In genomic region chr19:3389089-3389488, GRCm38 (mm10) we compare ENCODE assay signal across 8 mouse cellular contexts. TPM values are rescaled to one million over a fixed set of nuclear protein-coding genes. Genes with fewer than 3 reads are reported as not detected.
DNase-seq lines count a peak whose midpoint lies in the region; ATAC-seq lines count a peak whose summit lies in the region.

No protein-coding gene starts in this region.

- 0% methylated on average over 39 of the region's 43 CpGs for WGBS in hindbrain, embryonic 15.5 days

- peak; percentile 90 for ATAC-seq in hindbrain, embryonic 15.5 days (ENCODE audit: low FRiP score, low read depth)

- no peaks in the 10 kb centered on the region for H3K36me3 ChIP-seq in hindbrain, embryonic 15.5 days

- H3K27ac ChIP-seq in hindbrain, embryonic 15.5 days (replicated peaks): peak overlapping the region; percentile 60

- H3K9ac ChIP-seq in hindbrain, embryonic 15.5 days: peak overlapping the region; percentile 46

- peak overlapping the region; percentile 53 for H3K4me3 ChIP-seq in hindbrain, embryonic 15.5 days

- peak; percentile 83 for DNase-seq in R1 (ENCODE audit: low read depth, low spot score)
- peak; percentile 57 to 72 for DNase-seq in cerebellum, postnatal 36 days
- DNase-seq in frontal cortex, postnatal 36 days (ENCODE audit: low spot score in 2 of 2): peak; percentile 84 to 88
- peak; percentile 83 to 85 for DNase-seq in left cerebral cortex, adult 18-20 months (ENCODE audit: low spot score in 2 of 2)
- peak; percentile 94 to 96 for DNase-seq in lung, postnatal 4 days
- DNase-seq in right cerebral cortex, adult 18-20 months: peak; percentile 85
- DNase-seq in urinary bladder, adult 2 months (ENCODE audit: low spot score): peak; percentile 86

- no peaks in the 10 kb centered on the region for H3K27me3 ChIP-seq in hindbrain, embryonic 15.5 days

- 0 out of 2 replicates have a peak, but pooled peaks cover 4% of the 10 kb centered on the region for H3K9me3 ChIP-seq in hindbrain, embryonic 15.5 days

- peaks cover 9% of the 10 kb centered on the region for H3K4me1 ChIP-seq in hindbrain, embryonic 15.5 days (replicated peaks)

- peak overlapping the region; percentile 92 for H3K4me2 ChIP-seq in hindbrain, embryonic 15.5 days

RNA-seq across cellular contexts. Expression of gene Tesmin, which starts 0.4 kb away (rescaled TPM):
- 0.43 and 0.66 TPM in 2 replicates for polyA plus RNA-seq in hindbrain, embryonic 15.5 days (2015; fragmentation: Nextera tagmentation; extraction: Ambion mirVana)
- total RNA-seq in left cerebral cortex, adult 18-20 months (2021): under 1 TPM in 1 of 2 experiments, not detected in 1; 0.14 TPM
- 0.15 and 0.17 TPM in 2 replicates for polyA plus RNA-seq in urinary bladder, adult 2 months (2012; rRNA removed)

RNA-seq across cellular contexts. Expression of gene Gal, which starts 25.3 kb away (rescaled TPM):
- 23.8 and 24.1 TPM in 2 replicates for polyA plus RNA-seq in hindbrain, embryonic 15.5 days (2015; fragmentation: Nextera tagmentation; extraction: Ambion mirVana)
- total RNA-seq in left cerebral cortex, adult 18-20 months (2021): not detected
- 0.08 TPM in 1 of 2 replicates, not detected in the other for polyA plus RNA-seq in urinary bladder, adult 2 months (2012; rRNA removed)

Comparison
In these comparisons a context has a peak if more than half of its experiments do, and no peak if none do; other contexts are left out.
1. Peak in every context shown above with its lines: DNase-seq, ATAC-seq, H3K4me3 ChIP-seq and H3K27ac ChIP-seq.
2. RNA of gene Gal, which starts 25.3 kb away (polyA plus RNA-seq): 23.8 to 24.1 TPM in hindbrain, embryonic 15.5 days; 0.08 TPM in urinary bladder, adult 2 months; every median in the first group is over 10 times any median in the second.